Mouse (Mus musculus): ENCODE data around the gene Calml3.
A peak's percentile ranks its signal among the peaks of the same experiment; 100 is the strongest.
"Not testable (repeated sequence)": the region's sequence is repeated elsewhere in the genome, so short reads cannot be mapped to it uniquely, and the experiment has no call there.

The Calml3 gene

GRCm38 (mm10) chr13:3804186-3804585 is at the start of gene Calml3:
Gene Calml3, minus strand, starts transcription at chr13:3804316.
- DNase-seq (ENCODE audit: low spot score), result peak; percentile 25

DNA sequence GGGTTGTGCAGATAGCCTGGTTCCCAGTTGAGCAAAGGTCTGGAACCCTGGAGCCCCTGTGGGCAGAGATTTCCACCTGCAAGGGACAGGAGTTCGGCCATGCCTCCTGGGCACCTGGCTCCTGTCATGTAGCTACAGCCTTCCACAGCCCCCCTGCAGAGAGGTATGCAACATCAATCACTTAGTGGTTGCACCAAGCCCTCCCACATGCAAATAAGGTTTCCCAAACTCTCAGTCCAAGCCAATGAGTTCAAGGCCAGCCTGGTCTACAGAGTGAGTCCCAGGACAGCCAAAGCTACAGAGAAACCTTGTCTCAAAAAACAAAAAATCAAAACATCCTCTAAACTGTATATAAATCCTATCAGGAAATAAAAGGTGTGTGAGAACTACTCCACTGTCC is 46.2 kb upstream of the Calml3 start:
- DNase-seq (ENCODE audit: low spot score), result no peak

- DNase-seq (ENCODE audit: low spot score), result not testable (repeated sequence)
These were observed 36.5 kb upstream of the Calml3 start for GRCm38 (mm10) chr13:3840662-3841061.

DNA sequence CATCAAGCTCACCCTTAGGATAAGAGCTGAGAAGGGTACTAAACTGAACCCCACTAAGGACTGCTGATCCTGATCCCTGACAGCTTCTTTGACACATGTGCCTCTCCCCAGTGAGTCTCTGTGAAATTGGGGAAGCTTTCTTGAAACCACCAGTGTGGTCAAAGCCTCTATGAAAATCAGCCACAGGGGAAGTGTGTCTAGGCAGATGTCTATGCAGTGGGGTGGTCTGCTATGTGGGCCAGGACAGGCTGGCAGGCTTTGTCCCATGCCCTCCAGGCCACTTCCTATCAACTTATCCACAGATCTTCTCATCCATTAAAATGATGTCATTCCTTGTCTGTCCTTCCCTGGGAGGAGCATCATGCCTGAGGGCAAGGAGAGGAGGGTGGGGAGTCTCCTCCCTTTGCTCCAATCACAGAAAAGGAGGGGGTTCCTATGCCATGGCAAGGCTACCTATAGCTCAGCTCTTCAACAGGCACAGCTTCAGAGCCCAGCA is 33.2 kb upstream of the Calml3 start, which contains the start of gene Calm4:
Gene Calm4, plus strand, starts transcription at position 446 of the 496 bp plus-strand sequence.
- not testable (repeated sequence) for DNase-seq (ENCODE audit: low spot score)

DNA sequence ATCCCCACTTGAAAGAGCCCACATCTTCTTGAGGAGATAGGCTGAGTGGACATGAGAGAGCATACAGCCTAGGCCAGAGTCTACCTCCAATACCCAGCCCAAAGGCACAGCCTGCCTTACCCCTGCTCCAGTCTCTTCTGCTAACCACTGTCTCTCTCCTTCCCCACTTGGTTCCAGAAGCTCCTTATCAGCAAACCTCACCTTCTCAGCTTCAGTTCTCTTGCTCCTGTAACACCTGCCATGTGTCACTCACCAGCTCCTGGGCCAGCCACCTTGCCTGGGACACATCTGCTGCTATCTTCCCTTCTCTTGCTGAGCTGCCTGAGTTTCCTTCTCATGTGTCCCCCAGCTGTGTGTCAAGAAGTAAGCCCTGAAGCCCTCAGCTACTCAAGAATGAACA is 29.5 kb upstream of the Calml3 start:
- DNase-seq (ENCODE audit: low spot score), result not testable (repeated sequence)

- no peak for DNase-seq (ENCODE audit: low spot score)
These were observed 28.3 kb upstream of the Calml3 start for GRCm38 (mm10) chr13:3832450-3832849.

- DNase-seq (ENCODE audit: low spot score), result no peak
These were observed 27.9 kb upstream of the Calml3 start for GRCm38 (mm10) chr13:3831994-3832393.

- no peak for DNase-seq (ENCODE audit: low spot score)
These were observed 27.4 kb upstream of the Calml3 start for GRCm38 (mm10) chr13:3831546-3831945.

GRCm38 (mm10) chr13:3825726-3826125 is 21.6 kb upstream of the Calml3 start:
- no peak for DNase-seq (ENCODE audit: low spot score)

DNA sequence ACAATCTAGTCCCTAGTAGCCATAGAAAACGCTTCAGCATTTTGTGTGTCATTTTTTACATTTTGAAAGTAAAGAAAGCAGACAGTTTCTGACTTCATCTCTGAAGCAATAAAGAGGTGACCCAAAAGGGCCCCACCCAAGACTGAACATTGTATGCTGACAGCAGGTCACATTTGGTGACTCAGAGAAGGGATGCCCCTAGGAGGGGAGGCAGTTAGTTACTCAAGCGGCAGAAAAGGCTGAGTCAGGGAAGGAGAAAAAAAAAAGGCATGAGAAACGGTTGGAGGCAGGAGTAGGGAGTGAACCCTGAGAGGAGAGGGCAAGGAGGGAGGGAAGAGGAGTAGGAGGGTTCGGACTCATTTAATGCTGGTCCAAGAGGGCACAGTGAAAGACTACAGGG is 18.0 kb upstream of the Calml3 start:
- DNase-seq (ENCODE audit: low spot score), result no peak

- DNase-seq (ENCODE audit: low spot score), result no peak
These were observed 14.6 kb upstream of the Calml3 start for GRCm38 (mm10) chr13:3818740-3819076.

DNA sequence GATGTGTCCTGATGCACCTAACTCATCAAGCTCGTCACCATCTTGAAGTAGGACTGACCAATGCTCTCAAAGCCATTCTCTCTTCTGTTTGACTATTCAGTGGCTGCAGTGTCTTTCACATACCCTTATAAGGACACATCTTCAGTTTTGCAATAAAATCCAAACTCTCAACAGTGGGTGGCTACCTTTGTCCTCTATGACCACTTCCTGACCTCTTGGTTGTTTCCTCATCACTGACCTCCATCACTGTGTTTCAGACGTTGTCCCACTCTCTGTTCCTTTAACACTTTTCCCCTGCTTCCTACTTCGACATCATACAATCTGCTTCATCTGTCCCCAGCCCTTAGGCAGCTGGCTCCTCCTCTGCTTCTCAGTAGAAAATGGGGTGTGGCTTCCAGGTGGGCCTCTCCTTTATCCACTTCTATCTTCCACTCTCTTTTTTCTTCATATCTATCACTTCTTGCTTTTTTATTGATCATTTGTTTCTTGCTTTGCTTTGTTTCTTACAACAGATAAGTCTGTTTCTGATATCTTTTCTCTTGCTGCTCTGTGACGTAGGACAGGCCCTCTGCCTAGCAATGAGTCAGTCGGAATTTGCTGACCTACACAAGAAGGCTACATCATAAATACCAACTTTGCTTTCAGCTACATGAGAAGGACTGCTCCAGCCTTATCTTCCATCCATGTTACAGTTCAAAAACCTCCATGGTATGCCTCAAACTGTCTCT is 14.1 kb upstream of the Calml3 start:
- no peak for DNase-seq (ENCODE audit: low spot score)

DNA sequence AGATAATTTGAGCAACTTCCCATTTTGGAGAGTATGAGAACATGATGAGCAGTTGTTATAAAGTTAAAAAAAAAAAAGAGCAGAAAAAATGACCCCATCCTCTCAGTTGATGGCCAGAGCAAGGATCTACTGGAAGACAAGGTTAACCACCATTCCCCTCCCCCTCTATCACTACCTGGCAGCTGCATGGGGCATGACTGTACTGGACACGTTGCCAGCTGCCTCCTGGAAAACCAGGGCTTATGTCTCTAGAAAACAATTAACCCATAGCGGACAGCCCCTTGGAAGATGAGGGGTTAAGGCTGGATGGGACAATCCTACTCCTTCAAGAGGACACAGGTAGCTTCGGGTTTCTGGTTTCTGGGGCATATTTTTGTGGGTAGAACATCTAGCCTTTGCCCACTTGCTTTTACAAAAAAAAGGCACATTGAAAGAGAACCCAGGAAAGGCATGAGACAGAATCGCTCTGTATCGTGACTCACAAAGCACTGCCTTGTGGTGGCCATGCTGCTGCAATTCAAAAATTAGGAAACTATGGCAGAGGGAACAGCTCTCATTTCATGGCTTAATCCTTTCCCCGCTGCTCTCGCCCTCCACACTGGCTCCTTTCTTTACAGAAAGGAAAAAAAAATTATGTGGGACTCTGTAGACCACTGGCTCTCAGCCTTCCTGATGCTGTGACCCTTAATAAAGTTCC is 3.2 kb upstream of the Calml3 start:
- DNase-seq (ENCODE audit: low spot score), result no peak

GRCm38 (mm10) chr13:3805638-3806037 is 1.5 kb upstream of the Calml3 start:
- no peak for DNase-seq (ENCODE audit: low spot score)

GRCm38 (mm10) chr13:3805132-3805531 is 1.0 kb upstream of the Calml3 start:
- no peak for DNase-seq (ENCODE audit: low spot score)

- DNase-seq (ENCODE audit: low spot score), result peak; percentile 55
These were observed 4.7 kb downstream of the Calml3 start for GRCm38 (mm10) chr13:3799386-3799785.

- DNase-seq (ENCODE audit: low spot score), result no peak
These were observed 5.4 kb downstream of the Calml3 start for GRCm38 (mm10) chr13:3798751-3799150.

DNA sequence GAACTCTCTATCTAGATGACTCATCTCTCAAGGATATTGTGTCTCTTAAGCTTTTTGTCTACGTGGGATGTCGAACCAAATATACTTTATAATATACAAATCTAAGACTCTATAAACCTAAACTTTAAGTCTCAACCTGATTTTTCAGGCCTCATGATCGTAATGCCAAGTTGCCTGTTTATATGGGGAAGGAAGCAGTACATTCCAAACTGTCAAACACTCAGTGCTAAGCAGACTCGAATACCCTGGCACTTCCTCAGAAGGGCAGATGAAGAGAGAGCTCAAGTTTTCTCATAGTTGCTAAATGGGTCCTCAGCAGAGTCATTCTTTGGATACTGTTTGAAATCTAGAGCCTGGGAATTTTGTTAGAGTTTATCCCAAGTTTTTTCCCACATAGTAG is 7.5 kb downstream of the Calml3 start:
- DNase-seq (ENCODE audit: low spot score), result no peak

- no peak for DNase-seq (ENCODE audit: low spot score)
These were observed 14.6 kb downstream of the Calml3 start for GRCm38 (mm10) chr13:3789531-3789930.

DNA sequence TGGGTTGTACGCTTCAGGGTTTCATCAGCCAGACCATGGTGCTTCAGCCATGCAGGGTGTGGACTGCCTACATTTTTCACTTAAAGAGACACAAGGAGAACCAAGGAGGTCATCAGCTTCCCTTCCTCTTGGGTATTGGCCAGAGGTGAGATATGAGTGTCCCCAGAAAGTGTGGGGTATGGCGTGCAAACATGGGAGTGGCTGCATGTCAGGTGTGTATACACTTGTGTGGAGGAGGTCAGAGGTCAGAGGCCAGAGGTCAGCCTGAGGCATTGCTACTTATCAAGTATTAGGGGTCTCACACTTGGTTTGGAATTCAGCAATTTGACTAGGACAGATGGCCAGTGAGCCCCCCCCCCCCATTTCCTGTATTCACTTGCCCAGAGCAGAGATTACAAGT is 15.5 kb downstream of the Calml3 start:
- DNase-seq (ENCODE audit: low spot score), result peak; percentile 21

DNA sequence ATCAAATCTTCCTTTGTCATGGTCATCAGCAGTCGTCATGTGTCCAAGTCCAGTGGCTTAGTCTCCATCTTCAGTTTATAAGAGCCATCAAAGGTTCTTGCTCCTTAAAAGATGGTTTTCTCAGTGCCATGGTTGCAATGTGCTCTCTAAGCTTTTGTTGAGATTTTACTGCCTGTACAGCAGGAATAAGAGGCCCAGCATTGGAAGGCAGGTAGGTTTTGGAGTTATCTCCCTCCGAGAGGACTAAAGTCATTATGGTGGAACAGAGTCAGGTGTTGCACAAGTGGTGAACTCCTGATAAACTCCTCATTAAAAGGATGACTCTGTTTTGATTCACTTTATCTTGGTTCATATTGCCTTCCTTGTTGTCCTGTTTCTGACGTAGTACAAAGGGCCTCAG is 16.5 kb downstream of the Calml3 start:
- DNase-seq (ENCODE audit: low spot score), result no peak

DNA sequence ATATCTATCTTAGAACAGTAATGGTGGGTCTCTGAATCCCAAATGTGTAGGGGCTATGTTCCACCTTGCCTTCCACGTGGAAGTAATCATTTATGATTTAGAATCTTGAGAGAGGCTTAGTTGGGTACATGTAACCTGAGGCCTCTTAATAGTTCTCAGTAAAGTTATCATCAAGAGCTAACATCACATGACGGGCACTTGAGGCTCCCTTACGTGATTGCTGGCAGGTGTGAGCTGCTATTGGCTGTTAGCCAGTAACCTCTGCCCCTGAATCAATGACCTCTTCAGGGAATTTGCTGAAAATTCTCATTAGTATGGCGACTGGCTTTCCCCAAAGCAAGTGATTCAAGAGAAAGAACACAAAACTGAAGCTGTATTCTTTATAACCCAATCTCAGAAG is 17.0 kb downstream of the Calml3 start:
- DNase-seq (ENCODE audit: low spot score), result no peak

DNA sequence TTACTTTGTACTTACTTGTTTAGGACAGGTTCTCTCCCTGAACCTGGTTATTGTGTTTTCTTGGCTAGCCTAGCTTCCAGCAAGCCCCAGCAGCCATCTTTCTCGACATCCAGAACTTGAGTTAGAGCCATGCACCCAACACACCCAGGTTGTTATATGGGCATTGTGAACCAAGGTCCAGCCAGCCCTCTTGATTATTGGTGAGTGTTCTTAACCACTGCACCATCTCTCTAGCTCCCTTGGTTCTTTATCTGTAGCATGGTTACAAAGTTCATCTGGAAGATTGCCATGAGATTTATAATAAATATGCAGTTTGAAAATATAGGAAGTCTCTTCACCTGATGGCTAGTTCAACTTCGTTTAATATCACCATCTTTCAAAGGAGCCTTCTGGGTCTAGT is 20.5 kb downstream of the Calml3 start:
- no peak for DNase-seq (ENCODE audit: low spot score)

- DNase-seq (ENCODE audit: low spot score), result no peak
These were observed 21.6 kb downstream of the Calml3 start for GRCm38 (mm10) chr13:3782499-3782898.
